Mouse (Mus musculus): ENCODE data around the gene Ezh2. TPM values are rescaled to one million over a fixed set of nuclear protein-coding genes. Genes with fewer than 3 reads are reported as not detected.

Ezh2 gene
- polyA plus RNA-seq, 1 experiment, result 44.5 TPM

DNA sequence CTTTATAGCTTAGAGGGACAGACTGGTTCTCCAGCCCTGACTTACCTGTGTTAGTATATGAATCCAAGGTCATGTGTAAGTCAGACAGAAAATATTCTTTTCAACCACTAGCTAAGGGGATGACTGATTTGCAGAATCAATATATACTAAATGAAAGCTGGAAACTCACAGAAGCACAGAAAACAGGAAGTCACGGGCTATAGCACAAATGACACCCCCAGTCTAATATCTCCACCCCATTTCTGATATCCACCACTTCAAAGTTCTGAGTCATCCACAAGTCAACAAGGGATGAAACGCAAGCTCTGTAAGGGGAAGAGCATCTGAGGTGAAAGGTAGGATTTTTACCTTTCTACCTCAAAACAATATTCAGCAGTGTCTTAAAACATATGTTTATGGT, 34.3 kb downstream of the Ezh2 start:
- Histone ChIP-seq H3K4me3 (ENCODE audit: insufficient read depth, poor library complexity, severe bottlenecking) (no peak overlapping the region), H3K79me2 (ENCODE audit: control insufficient read depth, insufficient read depth) (peaks cover 57% of the 10 kb centered on the region), H3K79me3 (ENCODE audit: low read depth) (peaks cover 14% of the 10 kb centered on the region), H3ac (ENCODE audit: control insufficient read depth, insufficient read length, low read depth) (no peak overlapping the region), H3K27me3 (ENCODE audit: control insufficient read depth, insufficient read depth, insufficient read length) (no peaks in the 10 kb centered on the region), H3K36me3 (ENCODE audit: control insufficient read depth, insufficient read depth) (peaks cover 80% of the 10 kb centered on the region)
- TF ChIP-seq FOSL1 (IDR thresholded peaks at IDR 0.05; ENCODE audit: insufficient read depth, low read length, poor library complexity, severe bottlenecking) (no peak), USF1 (IDR thresholded peaks at IDR 0.05; ENCODE audit: low read depth) (no peak), MAX (IDR thresholded peaks at IDR 0.05) (no peak), MYOG (IDR thresholded peaks at IDR 0.05; ENCODE audit: control insufficient read depth, extremely low read depth, insufficient read length) (no peak), CEBPB (IDR thresholded peaks at IDR 0.05; ENCODE audit: low read depth) (no peak), CTCF (IDR thresholded peaks at IDR 0.05; ENCODE audit: control insufficient read depth, insufficient read depth, insufficient read length) (no peak), MYOD1 (IDR thresholded peaks at IDR 0.05; ENCODE audit: control insufficient read depth, insufficient read length, low read depth) (no peak)

DNA sequence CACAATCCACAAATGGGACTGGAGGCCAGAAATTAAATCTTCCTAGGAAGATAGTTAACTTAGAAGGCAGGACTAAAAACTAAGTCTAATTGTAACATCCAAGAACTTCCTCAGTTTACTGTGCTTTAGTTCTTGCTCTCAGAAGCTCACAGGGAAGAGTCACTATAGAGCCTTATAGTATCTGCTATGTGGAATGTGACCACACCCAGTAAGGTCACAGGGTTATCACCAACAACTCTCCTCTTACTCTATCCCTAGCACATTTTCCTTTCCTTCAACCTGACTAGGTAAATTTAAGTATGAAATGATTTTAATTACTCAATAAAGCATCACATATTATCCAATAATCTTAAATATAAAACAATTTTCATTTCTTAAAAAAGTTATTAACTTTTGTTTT, 34.7 kb downstream of the Ezh2 start:
- Histone ChIP-seq H3K4me3 (ENCODE audit: insufficient read depth, poor library complexity, severe bottlenecking) (no peak overlapping the region), H3K79me3 (ENCODE audit: low read depth) (peaks cover 14% of the 10 kb centered on the region), H3ac (ENCODE audit: control insufficient read depth, insufficient read length, low read depth) (no peak overlapping the region), H3K36me3 (ENCODE audit: control insufficient read depth, insufficient read depth) (peaks cover 79% of the 10 kb centered on the region), H3K79me2 (ENCODE audit: control insufficient read depth, insufficient read depth) (peaks cover 53% of the 10 kb centered on the region), H3K27me3 (ENCODE audit: control insufficient read depth, insufficient read depth, insufficient read length) (no peaks in the 10 kb centered on the region)
- TF ChIP-seq MAX (IDR thresholded peaks at IDR 0.05) (no peak), CTCF (IDR thresholded peaks at IDR 0.05; ENCODE audit: control insufficient read depth, insufficient read depth, insufficient read length) (no peak), FOSL1 (IDR thresholded peaks at IDR 0.05; ENCODE audit: insufficient read depth, low read length, poor library complexity, severe bottlenecking) (no peak), CEBPB (IDR thresholded peaks at IDR 0.05; ENCODE audit: low read depth) (no peak), MYOG (IDR thresholded peaks at IDR 0.05; ENCODE audit: control insufficient read depth, extremely low read depth, insufficient read length) (no peak), MYOD1 (IDR thresholded peaks at IDR 0.05; ENCODE audit: control insufficient read depth, insufficient read length, low read depth) (no peak)

DNA sequence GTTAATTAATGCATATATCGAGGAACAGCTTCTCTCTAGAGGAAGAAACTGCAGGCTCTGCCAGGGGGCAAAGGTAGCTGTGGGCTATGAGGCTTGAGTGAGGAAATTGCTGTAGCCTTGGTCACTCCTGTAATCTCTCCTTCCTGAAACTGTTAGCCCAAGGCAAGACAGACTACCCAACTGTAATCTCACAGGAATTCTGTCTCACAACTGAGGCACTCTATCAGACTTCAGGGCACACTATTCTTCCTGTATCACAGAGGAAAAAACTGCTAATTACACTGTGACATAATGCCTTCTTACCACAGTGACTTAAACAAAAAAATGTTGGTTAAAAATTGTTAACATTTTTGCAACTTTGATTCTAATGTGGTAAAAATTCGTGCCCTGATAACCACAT, 35.9 kb downstream of the Ezh2 start:
- TF ChIP-seq USF1 (IDR thresholded peaks at IDR 0.05; ENCODE audit: low read depth), result no peak
- TF ChIP-seq CTCF (IDR thresholded peaks at IDR 0.05; ENCODE audit: control insufficient read depth, insufficient read depth, insufficient read length), result no peak
- TF ChIP-seq MAX (IDR thresholded peaks at IDR 0.05), result no peak
- no peak for TF ChIP-seq MYOD1 (IDR thresholded peaks at IDR 0.05; ENCODE audit: control insufficient read depth, insufficient read length, low read depth)
- no peak for TF ChIP-seq CEBPB (IDR thresholded peaks at IDR 0.05; ENCODE audit: low read depth)
- no peak for TF ChIP-seq FOSL1 (IDR thresholded peaks at IDR 0.05; ENCODE audit: insufficient read depth, low read length, poor library complexity, severe bottlenecking)
- TF ChIP-seq MYOG (IDR thresholded peaks at IDR 0.05; ENCODE audit: control insufficient read depth, extremely low read depth, insufficient read length), result no peak
- Histone ChIP-seq H3K4me3 (ENCODE audit: insufficient read depth, poor library complexity, severe bottlenecking) (no peak overlapping the region), H3K36me3 (ENCODE audit: control insufficient read depth, insufficient read depth) (peaks cover 81% of the 10 kb centered on the region), H3ac (ENCODE audit: control insufficient read depth, insufficient read length, low read depth) (no peak overlapping the region), H3K27me3 (ENCODE audit: control insufficient read depth, insufficient read depth, insufficient read length) (no peaks in the 10 kb centered on the region), H3K79me2 (ENCODE audit: control insufficient read depth, insufficient read depth) (peaks cover 42% of the 10 kb centered on the region), H3K79me3 (ENCODE audit: low read depth) (peaks cover 11% of the 10 kb centered on the region)

DNA sequence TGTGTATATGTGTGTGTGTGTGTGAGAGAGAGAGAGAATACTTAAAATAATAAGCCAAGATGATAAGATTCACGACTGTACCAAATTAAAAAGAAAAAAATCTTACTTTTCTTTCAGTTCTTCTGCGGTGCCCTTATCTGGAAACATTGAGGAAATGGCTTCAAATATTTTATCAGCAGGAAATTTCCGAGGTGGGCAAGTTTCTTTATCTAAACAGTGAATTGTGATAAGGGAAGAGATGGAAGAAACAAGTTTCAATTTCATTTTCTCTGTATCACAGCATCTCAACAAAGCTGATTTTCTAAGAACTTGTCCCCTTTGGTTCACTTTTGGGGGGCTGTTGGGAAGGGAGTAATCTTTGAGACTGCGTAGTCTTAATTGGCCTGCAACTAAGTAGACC, 42.9 kb downstream of the Ezh2 start:
- no peaks in the 10 kb centered on the region for H3K79me3 ChIP-seq (ENCODE audit: low read depth)

DNA sequence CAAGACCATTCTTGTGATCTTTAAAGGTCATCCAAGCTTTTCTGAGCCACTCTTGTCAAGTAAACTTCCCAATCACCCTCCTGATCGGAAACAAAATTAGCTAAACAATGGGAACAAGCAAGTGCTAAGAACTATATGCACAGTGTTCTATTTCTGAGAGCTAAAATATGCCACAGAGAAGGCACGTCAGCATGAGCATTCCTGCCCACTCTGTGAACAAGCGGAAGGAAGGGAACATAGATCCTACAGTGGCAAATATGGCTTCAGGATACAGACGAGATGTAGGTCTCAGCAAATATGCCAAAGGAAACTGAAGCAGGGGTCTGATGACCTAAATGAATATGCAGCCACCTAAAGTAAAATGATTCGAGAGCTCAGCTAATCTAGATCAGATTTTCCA, 59.8 kb downstream of the Ezh2 start:
- H3K36me3 ChIP-seq (ENCODE audit: control insufficient read depth, insufficient read depth), result peaks cover 61% of the 10 kb centered on the region
- H3ac ChIP-seq (ENCODE audit: control insufficient read depth, insufficient read length, low read depth), result no peak overlapping the region
- no peaks in the 10 kb centered on the region for H3K27me3 ChIP-seq (ENCODE audit: control insufficient read depth, insufficient read depth, insufficient read length)
- no peaks in the 10 kb centered on the region for H3K79me3 ChIP-seq (ENCODE audit: low read depth)
- H3K79me2 ChIP-seq (ENCODE audit: control insufficient read depth, insufficient read depth), result no peaks in the 10 kb centered on the region
- H3K4me3 ChIP-seq (ENCODE audit: insufficient read depth, poor library complexity, severe bottlenecking), result no peak overlapping the region
- TF ChIP-seq USF1 (IDR thresholded peaks at IDR 0.05; ENCODE audit: low read depth) (no peak), FOSL1 (IDR thresholded peaks at IDR 0.05; ENCODE audit: insufficient read depth, low read length, poor library complexity, severe bottlenecking) (no peak), CEBPB (IDR thresholded peaks at IDR 0.05; ENCODE audit: low read depth) (no peak), CTCF (IDR thresholded peaks at IDR 0.05; ENCODE audit: control insufficient read depth, insufficient read depth, insufficient read length) (no peak)

More for the DNA sequence above, 42.9 kb downstream of the Ezh2 start:
- no peak overlapping the region for H3K4me3 ChIP-seq (ENCODE audit: insufficient read depth, poor library complexity, severe bottlenecking)
- peaks cover 79% of the 10 kb centered on the region for H3K36me3 ChIP-seq (ENCODE audit: control insufficient read depth, insufficient read depth)
- H3K27me3 ChIP-seq (ENCODE audit: control insufficient read depth, insufficient read depth, insufficient read length), result no peaks in the 10 kb centered on the region
- no peak for TF ChIP-seq MYOD1 (IDR thresholded peaks at IDR 0.05; ENCODE audit: control insufficient read depth, insufficient read length, low read depth)
- TF ChIP-seq FOSL1 (IDR thresholded peaks at IDR 0.05; ENCODE audit: insufficient read depth, low read length, poor library complexity, severe bottlenecking), result no peak
- TF ChIP-seq MYOG (IDR thresholded peaks at IDR 0.05; ENCODE audit: control insufficient read depth, extremely low read depth, insufficient read length), result no peak
- TF ChIP-seq USF1 (IDR thresholded peaks at IDR 0.05; ENCODE audit: low read depth), result no peak
- TF ChIP-seq CTCF (IDR thresholded peaks at IDR 0.05; ENCODE audit: control insufficient read depth, insufficient read depth, insufficient read length), result no peak
- no peaks in the 10 kb centered on the region for H3K79me2 ChIP-seq (ENCODE audit: control insufficient read depth, insufficient read depth)
- H3ac ChIP-seq (ENCODE audit: control insufficient read depth, insufficient read length, low read depth), result no peak overlapping the region

DNA sequence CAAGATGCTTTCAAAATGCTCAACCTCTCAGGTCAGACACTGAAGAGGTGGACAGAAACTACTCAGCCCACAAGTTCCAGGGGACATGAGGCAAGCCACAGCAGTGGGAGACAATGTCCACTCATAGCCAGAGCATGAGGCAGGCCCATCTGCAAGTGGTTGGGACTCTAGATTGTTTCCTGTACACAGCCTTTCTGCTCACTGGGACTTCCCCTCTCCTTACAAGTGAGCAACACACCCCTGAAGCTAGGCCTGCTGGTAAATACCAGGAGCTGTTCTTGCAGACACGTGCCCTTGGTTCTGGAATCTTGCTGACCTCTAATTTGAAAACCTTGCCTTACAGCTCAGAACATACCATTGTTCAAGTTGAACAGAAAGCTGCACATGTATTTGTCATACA, 62.6 kb downstream of the Ezh2 start:
- Histone ChIP-seq H3K79me3 (ENCODE audit: low read depth) (no peaks in the 10 kb centered on the region), H3K4me3 (ENCODE audit: insufficient read depth, poor library complexity, severe bottlenecking) (no peak overlapping the region), H3K27me3 (ENCODE audit: control insufficient read depth, insufficient read depth, insufficient read length) (no peaks in the 10 kb centered on the region), H3ac (ENCODE audit: control insufficient read depth, insufficient read length, low read depth) (no peak overlapping the region), H3K79me2 (ENCODE audit: control insufficient read depth, insufficient read depth) (no peaks in the 10 kb centered on the region), H3K36me3 (ENCODE audit: control insufficient read depth, insufficient read depth) (peaks cover 82% of the 10 kb centered on the region)
- TF ChIP-seq USF1 (IDR thresholded peaks at IDR 0.05; ENCODE audit: low read depth) (no peak), MAX (IDR thresholded peaks at IDR 0.05) (no peak), MYOD1 (IDR thresholded peaks at IDR 0.05; ENCODE audit: control insufficient read depth, insufficient read length, low read depth) (no peak)

All from C2C12 (cell line).